Comparison of ENCODE assay signal across 8 mouse cellular contexts in the genomic region with DNA sequence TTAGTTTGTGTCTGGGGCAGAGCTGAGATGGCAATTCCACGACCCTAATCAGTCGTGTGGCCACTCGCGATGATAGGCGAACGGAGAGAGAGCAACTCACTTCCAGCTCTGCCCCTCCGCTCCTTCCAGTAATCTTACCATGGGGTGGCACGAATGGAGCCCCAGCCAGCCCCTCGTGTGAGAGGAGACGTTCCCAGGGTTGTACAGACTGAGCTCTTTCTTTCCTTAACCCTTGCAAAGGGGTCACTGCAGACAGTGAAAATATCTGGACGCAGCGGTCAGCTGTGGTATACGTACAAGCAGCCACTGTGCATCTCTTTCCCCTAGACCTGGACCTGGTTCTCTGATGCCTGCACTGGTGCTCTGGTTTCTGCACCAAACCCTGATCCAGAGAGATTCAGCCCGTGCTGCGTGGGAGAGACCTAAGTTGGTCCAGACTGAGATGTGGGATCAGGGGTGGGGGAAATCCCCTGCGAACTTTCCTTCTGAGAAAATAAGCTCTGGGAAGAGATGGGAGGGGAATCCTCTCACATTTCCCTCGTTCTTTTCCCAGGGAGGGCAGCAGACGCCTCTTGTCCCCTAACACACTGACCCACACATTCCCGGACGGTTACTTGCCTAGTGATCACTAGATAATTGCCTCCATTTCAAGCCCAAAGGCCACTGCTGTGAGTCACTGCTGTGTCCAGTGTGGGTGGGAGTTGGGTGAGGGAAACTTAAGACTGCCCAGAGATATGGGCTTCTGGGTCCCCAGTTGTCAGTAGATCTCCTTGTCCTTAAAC. TPM values are rescaled to one million over a fixed set of nuclear protein-coding genes. Genes with fewer than 3 reads are reported as not detected.
DNase-seq lines count a peak whose midpoint lies in the region; ATAC-seq and TF ChIP-seq lines count a peak whose summit lies in the region.

No protein-coding gene starts in this region.

- no peak for DNase-seq in cerebellum, adult 2 months
- DNase-seq in cerebellum, adult 9-10 months = no peak
- DNase-seq in right cerebral cortex, adult 18-20 months = peak; percentile 47
- DNase-seq in right cerebral cortex, postnatal 14 days = no peak
- DNase-seq in midbrain, embryonic 10.5 days (ENCODE audit: low spot score) = no peak
- DNase-seq in ovary, postnatal 36 days (ENCODE audit: low spot score) = no peak
- no peak for DNase-seq in thymus, adult 18-20 months

- H3K36me3 ChIP-seq in hindbrain, embryonic 16.5 days (ENCODE audit: control insufficient read depth, insufficient read depth, low read length) = no peaks in the 10 kb centered on the region
- H3K36me3 ChIP-seq in midbrain, embryonic 10.5 days = no peaks in the 10 kb centered on the region

- peak overlapping the region; percentile 72 for H3K9ac ChIP-seq in hindbrain, embryonic 16.5 days (ENCODE audit: low read depth, low read length)

- H3K27ac ChIP-seq in cerebellum, adult 2 months (ENCODE audit: insufficient read depth, low read length) = peak overlapping the region; percentile 90
- H3K27ac ChIP-seq in hindbrain, embryonic 16.5 days (ENCODE audit: low read depth, low read length) = peak overlapping the region; percentile 80
- H3K27ac ChIP-seq in midbrain, embryonic 10.5 days (replicated peaks) = peak overlapping the region; percentile 87

- TF ChIP-seq POLR2A in cerebellum, adult 2 months (IDR thresholded peaks at IDR 0.05; ENCODE audit: borderline replicate concordance, insufficient read depth, low read length) = no peak

- H3K27me3 ChIP-seq in cerebellum, adult 2 months (ENCODE audit: control insufficient read depth, insufficient read depth, low read length) = no peaks in the 10 kb centered on the region
- H3K27me3 ChIP-seq in hindbrain, embryonic 16.5 days (replicated peaks; ENCODE audit: control insufficient read depth, insufficient read depth, low read length) = no peaks in the 10 kb centered on the region; the same call in 1 of the 2 replicates
- peaks cover 48% of the 10 kb centered on the region for H3K27me3 ChIP-seq in midbrain, embryonic 10.5 days (ENCODE audit: low read depth, poor library complexity, severe bottlenecking)

- ATAC-seq in hindbrain, embryonic 16.5 days = peak; percentile 51

- H3K9me3 ChIP-seq in hindbrain, embryonic 16.5 days (ENCODE audit: control insufficient read depth, low read length) = no peaks in the 10 kb centered on the region
- H3K9me3 ChIP-seq in midbrain, embryonic 10.5 days (replicated peaks) = no peaks in the 10 kb centered on the region

- WGBS in cerebellum, adult 2 months = 4% methylated on average over 20 of the region's 20 CpGs
- 3% methylated on average over 20 of the region's 20 CpGs for WGBS in hindbrain, embryonic 16.5 days
- 3% methylated on average over 20 of the region's 20 CpGs for WGBS in midbrain, embryonic 10.5 days

- TF ChIP-seq CTCF in cerebellum, adult 2 months (IDR thresholded peaks at IDR 0.05; ENCODE audit: borderline replicate concordance, insufficient read depth, low read depth, low read length) = no peak

- no peaks in the 10 kb centered on the region for H3K4me1 ChIP-seq in cerebellum, adult 2 months (ENCODE audit: control insufficient read depth, insufficient read depth, low read length)
- peaks cover 20% of the 10 kb centered on the region for H3K4me1 ChIP-seq in hindbrain, embryonic 16.5 days (ENCODE audit: control insufficient read depth, insufficient read depth, low read depth, low read length)
- peaks cover 40% of the 10 kb centered on the region for H3K4me1 ChIP-seq in midbrain, embryonic 10.5 days

- H3K4me3 ChIP-seq in cerebellum, adult 2 months (replicated peaks; ENCODE audit: insufficient read depth, low read depth, low read length) = peak overlapping the region; percentile 91
- peak overlapping the region; percentile 60 for H3K4me3 ChIP-seq in hindbrain, embryonic 16.5 days (ENCODE audit: low read length)
- H3K4me3 ChIP-seq in midbrain, embryonic 10.5 days = peak overlapping the region; percentile 64

- peak overlapping the region; percentile 74 for H3K4me2 ChIP-seq in hindbrain, embryonic 16.5 days (ENCODE audit: low read length)

RNA-seq across cellular contexts. Expression of a gene that starts 15.5 kb away (rescaled TPM):
- polyA plus RNA-seq in cerebellum, adult 2 months (2012; rRNA removed) = 1.3 and 1.7 TPM in 2 replicates
- 2.7 and 4.0 TPM in 2 replicates for polyA plus RNA-seq in hindbrain, embryonic 16.5 days (2015; fragmentation: Nextera tagmentation; extraction: Ambion mirVana)
- polyA plus RNA-seq in midbrain, embryonic 10.5 days (2016; fragmentation: Nextera tagmentation; extraction: Ambion mirVana) = 0.96 and 1.6 TPM in 2 replicates

RNA-seq across cellular contexts. Expression of a gene that starts 33.1 kb away (rescaled TPM):
- polyA plus RNA-seq in cerebellum, adult 2 months (2012; rRNA removed) = 716 and 832 TPM in 2 replicates
- polyA plus RNA-seq in hindbrain, embryonic 16.5 days (2015; fragmentation: Nextera tagmentation; extraction: Ambion mirVana) = 32.3 and 37.5 TPM in 2 replicates
- polyA plus RNA-seq in midbrain, embryonic 10.5 days (2016; fragmentation: Nextera tagmentation; extraction: Ambion mirVana) = 28.3 and 35.0 TPM in 2 replicates

Comparison
In these comparisons a context has a peak if more than half of its experiments do, and no peak if none do; other contexts are left out.
1. RNA of a gene that starts 33.1 kb away (polyA plus RNA-seq): 716 to 832 TPM in cerebellum, adult 2 months; 28.3 to 35.0 TPM in midbrain, embryonic 10.5 days and 32.3 to 37.5 TPM in hindbrain, embryonic 16.5 days; every median in the first group is over 10 times any median in the second.
2. Peak in every context shown above with its lines, with median percentiles within 50 percentile points of each other: H3K27ac ChIP-seq and H3K4me3 ChIP-seq.